Mouse (Mus musculus): Measurements from ENCODE around the gene Lekr1. TPM values are rescaled to one million over a fixed set of nuclear protein-coding genes. Genes with fewer than 3 reads are reported as not detected.

The Lekr1 gene
- total and polyA plus RNA-seq, 3 experiments: 1.8 to 2.5 TPM; not detected in 1

- H3K9ac ChIP-seq (ENCODE audit: control insufficient read depth, low read depth, low read length, poor library complexity, severe bottlenecking): no peak overlapping the region
- H3K27ac ChIP-seq (ENCODE audit: control insufficient read depth, low read depth, low read length): no peak overlapping the region
- H3K79me2 ChIP-seq (ENCODE audit: control insufficient read depth, insufficient read depth, low read length, poor library complexity): no peaks in the 10 kb centered on the region; the same call in 1 of the 2 replicates
- H3K9me3 ChIP-seq (replicated peaks; ENCODE audit: insufficient read depth, low read length): no peaks in the 10 kb centered on the region
- peaks cover 7 to 17% of the 10 kb centered on the region in 2 experiments for H3K27me3 ChIP-seq (ENCODE audit: control insufficient read depth in 1 of 2, insufficient read depth in 2 of 2, low read length in 2 of 2)
- peaks cover 0 to 4% of the 10 kb centered on the region in 2 experiments; a peak in 2 of 4 replicates for H3K36me3 ChIP-seq (ENCODE audit: control insufficient read depth in 1 of 2, insufficient read depth in 2 of 2, low read length in 2 of 2)
- no peak overlapping the region for H3K4me3 ChIP-seq (ENCODE audit: control insufficient read depth in 1 of 2, insufficient read depth in 1 of 2, low read depth in 2 of 2, low read length in 2 of 2)
- no peak for DNase-seq (ENCODE audit: low read depth, low spot score)
- no peaks in the 10 kb centered on the region; a peak in 1 of 4 replicates for H3K4me1 ChIP-seq (ENCODE audit: control insufficient read depth in 1 of 2, insufficient read depth in 2 of 2, low read length in 2 of 2)
- TF ChIP-seq GABPA (IDR thresholded peaks at IDR 0.05; ENCODE audit: low read depth, low read length): no peak
Observed at GRCm38 (mm10) chr3:65654541-65655206, 11.4 kb upstream of the Lekr1 start.

- Histone ChIP-seq H3K79me2 (ENCODE audit: control insufficient read depth, insufficient read depth, low read length, poor library complexity) (no peaks in the 10 kb centered on the region; the same call in 1 of the 2 replicates), H3K4me3 (ENCODE audit: control insufficient read depth in 1 of 2, insufficient read depth in 1 of 2, low read depth in 2 of 2, low read length in 2 of 2) (no peak overlapping the region), H3K27me3 (ENCODE audit: control insufficient read depth in 1 of 2, insufficient read depth in 2 of 2, low read length in 2 of 2) (peaks cover 7% of the 10 kb centered on the region in 2 experiments), H3K36me3 (ENCODE audit: control insufficient read depth in 1 of 2, insufficient read depth in 2 of 2, low read length in 2 of 2) (peaks cover 0 to 4% of the 10 kb centered on the region in 2 experiments; a peak in 2 of 4 replicates), H3K9me3 (replicated peaks; ENCODE audit: insufficient read depth, low read length) (no peaks in the 10 kb centered on the region), H3K27ac (ENCODE audit: control insufficient read depth, low read depth, low read length) (no peak overlapping the region), H3K9ac (ENCODE audit: control insufficient read depth, low read depth, low read length, poor library complexity, severe bottlenecking) (no peak overlapping the region), H3K4me1 (ENCODE audit: control insufficient read depth in 1 of 2, insufficient read depth in 2 of 2, low read length in 2 of 2) (no peaks in the 10 kb centered on the region; a peak in 1 of 4 replicates)
- DNase-seq (ENCODE audit: low read depth, low spot score): no peak
- TF ChIP-seq ZMIZ1 (IDR thresholded peaks at IDR 0.05; ENCODE audit: low read depth, low read length) (no peak), RCOR1 (IDR thresholded peaks at IDR 0.05; ENCODE audit: low read depth, low read length) (no peak), BHLHE40 (IDR thresholded peaks at IDR 0.05; ENCODE audit: borderline replicate concordance, low read depth, low read length) (no peak), GABPA (IDR thresholded peaks at IDR 0.05; ENCODE audit: low read depth, low read length) (no peak), EP300 (IDR thresholded peaks at IDR 0.05; ENCODE audit: low read depth in 1 of 2, low read length in 2 of 2) (no peak), MAFK (IDR thresholded peaks at IDR 0.05; ENCODE audit: borderline replicate concordance, low read depth, low read length) (no peak), ZC3H11A (IDR thresholded peaks at IDR 0.05; ENCODE audit: low read depth, low read length) (no peak), TCF12 (IDR thresholded peaks at IDR 0.05; ENCODE audit: low read depth, low read length) (no peak)
Observed at GRCm38 (mm10) chr3:65656451-65656850, 9.6 kb upstream of the Lekr1 start.

- no peaks in the 10 kb centered on the region; the same call in 1 of the 2 replicates for H3K79me2 ChIP-seq (ENCODE audit: control insufficient read depth, insufficient read depth, low read length, poor library complexity)
- H3K9ac ChIP-seq (ENCODE audit: control insufficient read depth, low read depth, low read length, poor library complexity, severe bottlenecking): no peak overlapping the region
- no peak overlapping the region for H3K4me3 ChIP-seq (ENCODE audit: control insufficient read depth in 1 of 2, insufficient read depth in 1 of 2, low read depth in 2 of 2, low read length in 2 of 2)
- H3K27ac ChIP-seq (ENCODE audit: control insufficient read depth, low read depth, low read length): no peak overlapping the region
- no peak for DNase-seq (ENCODE audit: low read depth, low spot score)
- no peak for TF ChIP-seq USF1 (IDR thresholded peaks at IDR 0.05; ENCODE audit: low read depth, low read length)
- no peak for TF ChIP-seq HCFC1 (IDR thresholded peaks at IDR 0.05; ENCODE audit: low read depth, low read length)
- TF ChIP-seq GATA1 (IDR thresholded peaks at IDR 0.05; ENCODE audit: low read depth, low read length): no peak
- no peak for TF ChIP-seq EP300 (IDR thresholded peaks at IDR 0.05; ENCODE audit: low read depth in 1 of 2, low read length in 2 of 2)
- TF ChIP-seq BHLHE40 (IDR thresholded peaks at IDR 0.05; ENCODE audit: borderline replicate concordance, low read depth, low read length): no peak
- TF ChIP-seq MAFK (IDR thresholded peaks at IDR 0.05; ENCODE audit: borderline replicate concordance, low read depth, low read length): no peak
- no peak for TF ChIP-seq ZKSCAN1 (IDR thresholded peaks at IDR 0.05; ENCODE audit: low read depth, low read length)
- no peak for TF ChIP-seq TCF12 (IDR thresholded peaks at IDR 0.05; ENCODE audit: low read depth, low read length)
- TF ChIP-seq POLR2AphosphoS5 (IDR thresholded peaks at IDR 0.05; ENCODE audit: borderline replicate concordance, low read depth, low read length): no peak
- no peak for TF ChIP-seq TAL1 (IDR thresholded peaks at IDR 0.05; ENCODE audit: low read length)
- peaks cover 1 to 4% of the 10 kb centered on the region in 2 experiments for H3K27me3 ChIP-seq (ENCODE audit: control insufficient read depth in 1 of 2, insufficient read depth in 2 of 2, low read length in 2 of 2)
- peaks cover 0 to 4% of the 10 kb centered on the region in 2 experiments; a peak in 2 of 4 replicates for H3K36me3 ChIP-seq (ENCODE audit: control insufficient read depth in 1 of 2, insufficient read depth in 2 of 2, low read length in 2 of 2)
- no peaks in the 10 kb centered on the region for H3K9me3 ChIP-seq (replicated peaks; ENCODE audit: insufficient read depth, low read length)
- no peaks in the 10 kb centered on the region; a peak in 1 of 4 replicates for H3K4me1 ChIP-seq (ENCODE audit: control insufficient read depth in 1 of 2, insufficient read depth in 2 of 2, low read length in 2 of 2)
Observed at GRCm38 (mm10) chr3:65656902-65657660, 8.9 kb upstream of the Lekr1 start.

Measured in MEL (cell line).